Mouse (Mus musculus) MEL (cell line): ENCODE data around the gene As3mt.

ENCODE experiments used
- E2F4 ChIP-seq: IDR thresholded peaks from 2 replicates; pipeline ENCODE4 v1.6.1; 2011; ENCODE audit warnings: low read depth, low read length, improper control_type of control experiment, borderline replicate concordance
- KAT2A ChIP-seq: conservative IDR thresholded peaks from 2 replicates; pipeline ENCODE4 v1.6.1; 2012; ENCODE audit warnings: low read depth, low read length, improper control_type of control experiment, inconsistent platforms
- POLR2A ChIP-seq, 2 experiments: IDR thresholded peaks; 2 replicates each; pipeline ENCODE4 v1.6.1; 2011 to 2012; ENCODE audit warnings: low read length in 2 of 2, mild to moderate bottlenecking in 2 of 2, control low read depth in 1 of 2, improper control_type of control experiment in 1 of 2, low read depth in 1 of 2, moderate library complexity in 1 of 2; ENCODE audit not compliant: control insufficient read depth in 1 of 2, insufficient read depth in 1 of 2, poor library complexity in 1 of 2
- SIN3A ChIP-seq: IDR thresholded peaks from 2 replicates; pipeline ENCODE4 v1.6.1; 2012; ENCODE audit warnings: low read length, improper control_type of control experiment, inconsistent platforms
- USF2 ChIP-seq, 2 experiments: IDR thresholded peaks; 2 replicates each; pipeline ENCODE4 v1.6.1; 2011 to 2012; ENCODE audit warnings: improper control_type of control experiment in 2 of 2, low read length in 2 of 2, borderline replicate concordance in 1 of 2, inconsistent platforms in 1 of 2, low read depth in 1 of 2, mild to moderate bottlenecking in 1 of 2; ENCODE audit not compliant: insufficient read depth in 1 of 2

- TF ChIP-seq SIN3A = no peak; the same call in 1 of the 2 replicates
- TF ChIP-seq POLR2A (IDR thresholded peaks at IDR 0.05; ENCODE audit: control insufficient read depth in 1 of 2, insufficient read depth in 1 of 2, low read depth in 1 of 2, low read length in 2 of 2, poor library complexity in 1 of 2) = no peak
- no peak for TF ChIP-seq KAT2A
- no peak for TF ChIP-seq USF2 (IDR thresholded peaks at IDR 0.05; ENCODE audit: borderline replicate concordance in 1 of 2, insufficient read depth in 1 of 2, low read depth in 1 of 2, low read length in 2 of 2)
- TF ChIP-seq E2F4 = no peak
Observed at GRCm38 (mm10) chr19:46762291-46762991, 55.2 kb downstream of the As3mt start.
